Mouse (Mus musculus) spleen, adult 2 months (tissue): ENCODE measurements around the gene Atp13a4.

Source experiments
- CTCF ChIP-seq: fragments of 200-500 bp; IDR thresholded peaks from 2 replicates; pipeline ENCODE4 v1.5.1; 2011; ENCODE audit warnings: mild to moderate bottlenecking, inconsistent platforms; ENCODE audit not compliant: insufficient read depth, insufficient read length, insufficient replicate concordance; ENCODE audit errors: extremely low read depth
- POLR2A ChIP-seq: fragments of 200-500 bp; IDR thresholded peaks from 2 replicates; pipeline ENCODE4 v1.6.1; 2011; ENCODE audit warnings: low read depth, low read length, inconsistent platforms

DNA sequence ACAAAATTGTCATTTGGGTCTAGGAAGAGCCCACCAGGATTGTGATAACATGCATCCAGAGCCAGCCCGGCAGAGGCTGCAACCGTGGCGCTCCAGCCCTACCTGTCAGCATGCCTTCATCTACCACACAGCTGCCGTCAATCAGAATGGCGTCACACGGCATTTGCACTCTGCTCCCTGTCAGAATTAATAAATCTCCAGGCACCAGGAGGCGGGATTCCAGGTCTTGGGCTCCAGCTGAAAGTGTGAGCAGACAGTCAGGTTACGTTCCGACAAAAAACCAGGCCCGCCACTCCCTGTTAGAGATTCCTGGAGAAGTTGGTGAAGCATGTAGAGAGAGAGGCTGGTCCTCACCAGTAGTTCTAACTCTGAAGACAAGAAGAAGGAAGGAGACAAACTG lies 85.3 kb downstream of the Atp13a4 start:
- no peak for TF ChIP-seq CTCF
- TF ChIP-seq POLR2A, result no peak
